Mouse (Mus musculus): ENCODE results near the gene Mpzl3.

GRCm38 (mm10) chr9:45010461-45010860, 44.5 kb upstream of the Mpzl3 start:
- TF ChIP-seq CTCF (IDR thresholded peaks at IDR 0.05; ENCODE audit: low read depth) (no peak), EP300 (IDR thresholded peaks at IDR 0.05; ENCODE audit: low read depth) (no peak)

Data from liver, embryonic 14.5 days (tissue).